21 mouse cellular contexts compared by ENCODE assay signal in genomic region chr8:128335976-128336375, GRCm38 (mm10). TPM values are rescaled to one million over a fixed set of nuclear protein-coding genes. Genes with fewer than 3 reads are reported as not detected.
A peak's percentile ranks its signal among the peaks of the same experiment; 100 is the strongest.
DNase-seq lines count a peak whose midpoint lies in the region.
"Had no signal": no experiment of that assay in that cellular context is flagged by ENCODE, and none has a peak within 500 bp of the region (broad histone marks: within the 10 kb centered on the region; RNA-seq: fewer than 3 reads in every experiment).

No protein-coding gene starts in this region.

- peak; percentile 17 to 45 for DNase-seq in layer of hippocampus, adult 18-20 months (ENCODE audit: low spot score in 2 of 2)
- no peak for DNase-seq in layer of hippocampus, adult 9-10 months (ENCODE audit: low spot score)
- DNase-seq in right cerebral cortex, adult 2 months (ENCODE audit: low spot score in 2 of 2): peak; percentile 9 to 11
- DNase-seq in right cerebral cortex, postnatal 14 days: no peak
- DNase-seq in layer of hippocampus, adult 8-10 months (ENCODE audit: low spot score in 2 of 2): peak; percentile 21 to 24
- DNase-seq in telencephalon, adult 2 months (ENCODE audit: low read depth, low spot score): peak; percentile 58
- DNase-seq in embryo, embryonic 11 days: no peak
- DNase-seq: adrenal gland, postnatal 25 days; cerebellum, adult 8-10 months; cerebellum, postnatal 25 days; gastrocnemius, postnatal 10 days; heart, adult 11 months; heart, postnatal 36 days; kidney, adult 8-10 months; kidney, postnatal 4 days; liver, embryonic 13.5 days; lung, adult 18-20 months; lung, postnatal 4 days; midbrain, embryonic 14.5 days; thymus, adult 2 months; thymus, postnatal 36 days had no signal

RNA-seq across cellular contexts. Expression of gene Nrp1, which starts 22.4 kb away (rescaled TPM):
- 10 to 100 TPM; 90.2 to 91.4 TPM for total RNA-seq in layer of hippocampus, adult 18-20 months (2021)
- 100 to 1,000 TPM in 2 of 4 experiments, 10 to 100 TPM in 2; 89.8 to 108 (median 101) TPM for total RNA-seq in layer of hippocampus, adult 8-10 months (2022)

Comparison
In these comparisons a context has a peak if more than half of its experiments do, and no peak if none do; other contexts are left out.
1. DNase-seq: peak in layer of hippocampus, adult 18-20 months (2 of 2), right cerebral cortex, adult 2 months (2 of 2), layer of hippocampus, adult 8-10 months (2 of 2) and telencephalon, adult 2 months (single experiment); none in layer of hippocampus, adult 9-10 months (single experiment), right cerebral cortex, postnatal 14 days (single experiment) and embryo, embryonic 11 days (single experiment).